Mouse (Mus musculus) T-helper 2 cell (primary cell): ENCODE data around the gene Hip1r.

Experiments used
- in situ Hi-C: fragments of 300-600 bp; cut with MboI, MseI; formaldehyde crosslinking; loops from one replicate; pipeline ENCODE4 v1.15.1; 2025; ENCODE audit warnings: high pct_unique_total_duplicates

Gene Hip1r

GRCm38 (mm10) chr5:123973299-123974178, at the start of gene Hip1r:
TSS of gene Hip1r (plus strand) at chr5:123973628.
- in situ Hi-C loops: no loop called here

- in situ Hi-C loops: no loop called here
Observed at GRCm38 (mm10) chr5:123927118-123927517, 46.3 kb upstream of the Hip1r start, which contains the start of gene Gm43518. TSS of gene Gm43518 (plus strand) at chr5:123927418.

- in situ Hi-C loops: no loop called here
Observed at GRCm38 (mm10) chr5:123930508-123930989, 42.9 kb upstream of the Hip1r start, which contains the start of gene Ccdc62. TSS of gene Ccdc62 (plus strand) at chr5:123930679.

GRCm38 (mm10) chr5:123931131-123931530, 42.3 kb upstream of the Hip1r start:
- in situ Hi-C loops: no loop called here

GRCm38 (mm10) chr5:123932927-123933326, 40.5 kb upstream of the Hip1r start:
- in situ Hi-C loops: no loop called here

GRCm38 (mm10) chr5:123933556-123933955, 39.9 kb upstream of the Hip1r start:
- in situ Hi-C loops: no loop called here

GRCm38 (mm10) chr5:123933957-123934591, 39.4 kb upstream of the Hip1r start:
- in situ Hi-C loops: no loop called here

- in situ Hi-C loops: no loop called here
Observed at GRCm38 (mm10) chr5:123935931-123936330, 37.5 kb upstream of the Hip1r start.

- in situ Hi-C loops: no loop called here
Observed at GRCm38 (mm10) chr5:123938479-123938878, 34.9 kb upstream of the Hip1r start.

GRCm38 (mm10) chr5:123946546-123946945, 26.9 kb upstream of the Hip1r start:
- in situ Hi-C loops: loop anchor here (5.0 kb wide), 1 partner anchor 46 kb away; no protein-coding TSS in a partner anchor

GRCm38 (mm10) chr5:123947041-123947761, 26.2 kb upstream of the Hip1r start:
- in situ Hi-C loops: loop anchor here (5.0 kb wide), 1 partner anchor 45 kb away; no protein-coding TSS in a partner anchor

- in situ Hi-C loops: loop anchor here (10.0 kb wide), 1 partner anchor 322 kb away; no protein-coding TSS in a partner anchor
Observed at GRCm38 (mm10) chr5:123952365-123953045, 20.9 kb upstream of the Hip1r start.

GRCm38 (mm10) chr5:123957213-123957612, 16.2 kb upstream of the Hip1r start:
- in situ Hi-C loops: loop anchor here (10.0 kb wide), 1 partner anchor 318 kb away; no protein-coding TSS in a partner anchor

- in situ Hi-C loops: loop anchor here (10.0 kb wide), 1 partner anchor 316 kb away; no protein-coding TSS in a partner anchor
Observed at GRCm38 (mm10) chr5:123959018-123959417, 14.4 kb upstream of the Hip1r start.

GRCm38 (mm10) chr5:123960129-123960528, 13.3 kb upstream of the Hip1r start:
- in situ Hi-C loops: no loop called here

GRCm38 (mm10) chr5:123961046-123961445, 12.4 kb upstream of the Hip1r start:
- in situ Hi-C loops: no loop called here

- in situ Hi-C loops: no loop called here
Observed at GRCm38 (mm10) chr5:123964208-123964607, 9.2 kb upstream of the Hip1r start.

GRCm38 (mm10) chr5:123966759-123967158, 6.7 kb upstream of the Hip1r start:
- in situ Hi-C loops: no loop called here

- in situ Hi-C loops: no loop called here
Observed at GRCm38 (mm10) chr5:123968468-123968867, 5.0 kb upstream of the Hip1r start.

GRCm38 (mm10) chr5:123969216-123969615, 4.2 kb upstream of the Hip1r start:
- in situ Hi-C loops: no loop called here

- in situ Hi-C loops: no loop called here
Observed at GRCm38 (mm10) chr5:123970576-123970975, 2.9 kb upstream of the Hip1r start.
